Mouse (Mus musculus): ENCODE results near the gene Wwox. TPM values are rescaled to one million over a fixed set of nuclear protein-coding genes. Genes with fewer than 3 reads are reported as not detected.
A peak's percentile ranks its signal among the peaks of the same experiment; 100 is the strongest.

Gene Wwox
- polyA plus RNA-seq, 1 experiment from 2014 or later, result 10.9 TPM

DNA sequence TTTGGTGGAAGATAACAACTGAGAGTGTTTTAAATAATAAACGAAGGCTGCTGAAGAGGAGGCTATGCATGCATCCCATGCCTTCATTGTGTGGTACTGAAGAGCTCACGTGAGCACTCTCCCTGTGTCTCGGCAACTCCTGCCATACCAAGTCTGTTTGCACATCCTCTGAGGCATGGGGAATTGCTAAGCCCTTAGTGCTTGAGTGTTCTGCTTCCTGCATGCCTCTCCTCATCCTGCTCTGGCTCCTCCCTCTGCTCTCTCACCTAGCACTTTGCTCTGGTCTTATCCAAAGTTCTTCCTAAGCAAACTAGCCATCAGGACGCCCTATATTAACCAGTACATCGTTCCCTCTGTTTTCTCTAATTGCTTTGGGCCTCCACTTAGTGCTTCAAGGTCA, 463.1 kb downstream of the Wwox start:
- peak; percentile 16; the same call in 1 of the 2 replicates for ATAC-seq
- no peak overlapping the region for H3K27ac ChIP-seq (ENCODE audit: low read length)
- WGBS, result 58% methylated on average over 5 of the region's 5 CpGs

DNA sequence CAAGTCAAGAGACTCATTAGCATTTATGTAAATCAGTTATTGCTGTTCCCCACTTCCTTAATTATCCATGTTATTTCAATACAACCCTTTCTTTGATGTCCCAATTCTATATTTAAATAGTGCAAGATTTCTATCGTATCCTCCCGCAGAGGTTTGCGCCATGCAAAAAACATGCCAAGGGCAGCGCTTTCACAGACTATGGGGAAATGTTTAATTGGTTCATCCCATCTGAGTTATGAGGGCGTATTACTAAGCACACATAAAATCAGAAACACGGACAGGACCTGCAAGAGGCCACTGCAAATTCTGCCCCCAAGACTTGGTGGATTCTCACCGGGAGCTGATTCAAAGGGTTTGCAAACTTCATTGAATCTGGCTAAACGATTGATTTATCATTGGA, 468.6 kb downstream of the Wwox start:
- WGBS, result 90% methylated on average over 8 of the region's 8 CpGs
- H3K9me3 ChIP-seq (ENCODE audit: control insufficient read depth, low read length), result no peaks in the 10 kb centered on the region
- no peak for ATAC-seq

More for the DNA sequence above, 463.1 kb downstream of the Wwox start:
- Histone ChIP-seq H3K9me3 (ENCODE audit: control insufficient read depth, low read length) (no peaks in the 10 kb centered on the region), H3K4me3 (ENCODE audit: low read length) (no peak overlapping the region), H3K9ac (ENCODE audit: low read depth, low read length) (no peak overlapping the region), H3K27me3 (replicated peaks; ENCODE audit: control insufficient read depth, insufficient read depth, low read length) (no peaks in the 10 kb centered on the region), H3K36me3 (ENCODE audit: control insufficient read depth, insufficient read depth, low read length) (no peaks in the 10 kb centered on the region), H3K4me2 (ENCODE audit: low read depth, low read length) (no peak overlapping the region), H3K4me1 (ENCODE audit: control insufficient read depth, insufficient read depth, low read length) (peaks cover 3% of the 10 kb centered on the region; the same call in 1 of the 2 replicates)

DNA sequence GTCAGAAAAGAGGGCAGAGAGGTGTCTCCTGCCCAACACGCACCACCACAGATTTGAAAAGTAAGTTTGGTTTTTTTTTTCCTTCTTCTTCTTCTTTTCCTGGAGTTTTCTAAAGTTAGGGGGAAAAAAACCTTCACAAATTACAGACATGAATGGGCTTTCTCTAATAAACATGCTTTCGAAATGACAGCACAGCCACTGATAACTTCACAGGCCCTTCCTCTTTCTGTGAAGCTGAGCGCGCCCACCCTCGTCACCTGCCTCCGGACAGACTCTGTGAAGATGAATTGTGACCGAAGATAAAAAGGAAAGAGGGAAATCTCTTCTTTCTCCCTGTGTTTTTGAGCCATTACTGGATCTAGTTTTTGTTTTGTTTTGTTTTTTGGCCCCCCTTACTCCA, 469.1 kb downstream of the Wwox start:
- Histone ChIP-seq H3K27me3 (replicated peaks; ENCODE audit: control insufficient read depth, insufficient read depth, low read length) (no peaks in the 10 kb centered on the region), H3K36me3 (ENCODE audit: control insufficient read depth, insufficient read depth, low read length) (no peaks in the 10 kb centered on the region), H3K4me1 (ENCODE audit: control insufficient read depth, insufficient read depth, low read length) (0 out of 2 replicates have a peak, but pooled peaks cover 2% of the 10 kb centered on the region), H3K9ac (ENCODE audit: low read depth, low read length) (no peak overlapping the region), H3K4me2 (ENCODE audit: low read depth, low read length) (no peak overlapping the region), H3K4me3 (ENCODE audit: low read length) (no peak overlapping the region), H3K9me3 (ENCODE audit: control insufficient read depth, low read length) (no peaks in the 10 kb centered on the region), H3K27ac (ENCODE audit: low read length) (no peak overlapping the region)
- ATAC-seq, result no peak
- 81% methylated on average over 7 of the region's 7 CpGs for WGBS

More for the DNA sequence above, 468.6 kb downstream of the Wwox start:
- no peak overlapping the region for H3K4me2 ChIP-seq (ENCODE audit: low read depth, low read length)
- H3K36me3 ChIP-seq (ENCODE audit: control insufficient read depth, insufficient read depth, low read length), result no peaks in the 10 kb centered on the region
- H3K9ac ChIP-seq (ENCODE audit: low read depth, low read length), result no peak overlapping the region
- H3K4me3 ChIP-seq (ENCODE audit: low read length), result no peak overlapping the region
- H3K27ac ChIP-seq (ENCODE audit: low read length), result no peak overlapping the region
- 0 out of 2 replicates have a peak, but pooled peaks cover 2% of the 10 kb centered on the region for H3K4me1 ChIP-seq (ENCODE audit: control insufficient read depth, insufficient read depth, low read length)
- no peaks in the 10 kb centered on the region for H3K27me3 ChIP-seq (replicated peaks; ENCODE audit: control insufficient read depth, insufficient read depth, low read length)

DNA sequence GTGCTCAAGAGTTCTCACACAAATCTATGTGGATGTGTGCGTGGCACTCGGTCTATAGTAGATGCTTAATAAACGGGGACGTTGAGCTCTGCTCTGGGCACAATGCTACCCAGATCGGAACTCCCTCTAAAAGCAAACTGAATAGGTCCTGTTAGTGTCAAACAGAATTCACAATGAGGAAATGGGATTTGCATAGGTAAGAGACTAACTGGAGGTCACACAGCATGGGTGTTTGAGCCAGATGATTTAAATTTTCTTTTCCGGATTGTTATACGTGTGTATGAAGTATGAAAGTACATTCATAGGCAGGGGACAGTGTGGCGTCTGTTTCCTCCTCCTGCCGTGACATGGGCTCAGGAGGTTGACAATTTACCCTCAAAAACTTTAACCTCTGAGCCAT, 469.7 kb downstream of the Wwox start:
- no peak overlapping the region for H3K27ac ChIP-seq (ENCODE audit: low read length)
- H3K4me2 ChIP-seq (ENCODE audit: low read depth, low read length), result no peak overlapping the region
- no peak overlapping the region for H3K4me3 ChIP-seq (ENCODE audit: low read length)
- no peaks in the 10 kb centered on the region for H3K27me3 ChIP-seq (replicated peaks; ENCODE audit: control insufficient read depth, insufficient read depth, low read length)
- 67% methylated on average over 9 of the region's 9 CpGs for WGBS
- H3K9me3 ChIP-seq (ENCODE audit: control insufficient read depth, low read length), result no peaks in the 10 kb centered on the region
- H3K9ac ChIP-seq (ENCODE audit: low read depth, low read length), result no peak overlapping the region
- no peak for ATAC-seq
- H3K4me1 ChIP-seq (ENCODE audit: control insufficient read depth, insufficient read depth, low read length), result 0 out of 2 replicates have a peak, but pooled peaks cover 2% of the 10 kb centered on the region
- H3K36me3 ChIP-seq (ENCODE audit: control insufficient read depth, insufficient read depth, low read length), result no peaks in the 10 kb centered on the region

DNA sequence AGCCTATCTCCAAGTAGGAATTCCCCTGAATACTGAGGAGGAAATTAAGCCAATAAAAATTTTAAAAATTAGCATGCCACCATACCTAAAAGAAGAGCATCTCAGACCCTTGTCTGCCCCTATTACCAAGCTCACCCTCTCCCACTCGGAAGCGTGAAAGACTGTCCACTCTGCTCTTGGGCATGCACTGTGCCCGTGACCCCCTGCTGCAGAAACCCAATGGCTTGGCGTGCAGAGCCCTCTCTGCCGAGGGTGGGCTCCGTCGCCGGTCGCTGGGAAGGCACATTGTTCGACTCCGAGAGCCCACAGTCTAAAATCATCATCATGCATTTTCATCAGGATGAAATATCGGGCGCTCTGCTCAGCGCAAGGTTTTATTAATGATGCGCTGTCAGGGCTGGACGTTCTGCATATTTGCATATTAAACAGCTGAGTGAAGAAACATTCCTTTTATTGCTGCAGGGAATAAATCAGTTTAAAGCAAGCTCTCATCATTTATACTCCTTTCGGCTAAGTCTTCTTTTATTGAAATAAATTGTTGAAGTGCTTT, 471.7 kb downstream of the Wwox start:
- 71% methylated on average over 17 of the region's 17 CpGs for WGBS
- no peak overlapping the region for H3K9ac ChIP-seq (ENCODE audit: low read depth, low read length)
- ATAC-seq, result no peak
- no peak overlapping the region for H3K4me3 ChIP-seq (ENCODE audit: low read length)
- no peaks in the 10 kb centered on the region for H3K9me3 ChIP-seq (ENCODE audit: control insufficient read depth, low read length)
- no peaks in the 10 kb centered on the region for H3K36me3 ChIP-seq (ENCODE audit: control insufficient read depth, insufficient read depth, low read length)
- no peak overlapping the region for H3K27ac ChIP-seq (ENCODE audit: low read length)
- no peaks in the 10 kb centered on the region for H3K27me3 ChIP-seq (replicated peaks; ENCODE audit: control insufficient read depth, insufficient read depth, low read length)
- no peak overlapping the region for H3K4me2 ChIP-seq (ENCODE audit: low read depth, low read length)
- 0 out of 2 replicates have a peak, but pooled peaks cover 2% of the 10 kb centered on the region for H3K4me1 ChIP-seq (ENCODE audit: control insufficient read depth, insufficient read depth, low read length)

DNA sequence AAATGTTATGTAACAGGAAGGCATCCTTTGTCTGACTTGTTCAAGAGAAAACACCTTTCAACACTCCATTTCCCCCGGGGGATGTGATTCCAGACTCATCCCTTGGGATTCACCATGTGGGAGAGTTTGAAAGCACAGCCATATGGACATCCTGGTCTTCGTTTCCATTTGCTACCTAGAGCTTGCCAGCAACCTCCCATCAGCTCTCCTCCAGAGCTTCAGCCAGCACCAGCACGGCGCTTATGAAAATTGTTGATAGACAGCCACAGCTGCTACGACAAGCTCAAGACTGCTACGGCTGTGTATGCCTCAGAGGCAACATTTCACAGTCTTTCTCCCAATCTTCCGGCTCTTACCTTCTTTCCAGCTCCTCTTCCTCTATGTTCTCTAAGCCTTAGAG, 484.2 kb downstream of the Wwox start:
- Histone ChIP-seq H3K9ac (ENCODE audit: low read depth, low read length) (no peak overlapping the region), H3K9me3 (ENCODE audit: control insufficient read depth, low read length) (no peaks in the 10 kb centered on the region), H3K27ac (ENCODE audit: low read length) (no peak overlapping the region), H3K4me3 (ENCODE audit: low read length) (no peak overlapping the region), H3K4me2 (ENCODE audit: low read depth, low read length) (no peak overlapping the region), H3K36me3 (ENCODE audit: control insufficient read depth, insufficient read depth, low read length) (no peaks in the 10 kb centered on the region), H3K27me3 (replicated peaks; ENCODE audit: control insufficient read depth, insufficient read depth, low read length) (no peaks in the 10 kb centered on the region), H3K4me1 (ENCODE audit: control insufficient read depth, insufficient read depth, low read length) (peaks cover 10% of the 10 kb centered on the region)
- no peak for ATAC-seq
- WGBS, result 72% methylated on average over 7 of the region's 7 CpGs

DNA sequence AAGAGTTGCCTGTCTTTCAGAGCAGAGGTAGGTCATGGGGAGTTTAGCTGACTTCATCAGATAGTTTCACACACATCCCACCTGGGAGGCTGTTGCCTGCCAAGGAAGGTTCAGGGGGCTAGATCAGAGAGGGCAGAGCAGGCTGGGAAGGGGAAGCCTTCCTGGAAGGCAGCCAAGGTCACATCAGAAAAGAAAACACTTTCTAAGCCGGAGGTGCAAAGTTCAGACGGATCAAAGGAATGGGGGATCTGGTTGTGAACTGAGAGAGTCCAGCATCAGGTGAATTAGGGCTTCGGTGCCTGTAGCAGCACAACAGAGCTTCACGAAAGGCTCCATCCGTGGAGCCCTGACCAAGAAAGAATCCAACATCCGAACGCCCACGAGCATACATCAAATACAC, 488.0 kb downstream of the Wwox start:
- H3K4me2 ChIP-seq (ENCODE audit: low read depth, low read length), result peak overlapping the region; percentile 38
- H3K9me3 ChIP-seq (ENCODE audit: control insufficient read depth, low read length), result no peaks in the 10 kb centered on the region
- WGBS, result 27% methylated on average over 8 of the region's 8 CpGs
- H3K4me3 ChIP-seq (ENCODE audit: low read length), result no peak overlapping the region
- H3K9ac ChIP-seq (ENCODE audit: low read depth, low read length), result 0 out of 2 replicates have a peak overlapping the region, but pooled peaks have one; percentile 27
- H3K36me3 ChIP-seq (ENCODE audit: control insufficient read depth, insufficient read depth, low read length), result no peaks in the 10 kb centered on the region
- H3K4me1 ChIP-seq (ENCODE audit: control insufficient read depth, insufficient read depth, low read length), result peaks cover 14% of the 10 kb centered on the region
- no peaks in the 10 kb centered on the region for H3K27me3 ChIP-seq (replicated peaks; ENCODE audit: control insufficient read depth, insufficient read depth, low read length)
- no peak overlapping the region; the same call in 1 of the 2 replicates for H3K27ac ChIP-seq (ENCODE audit: low read length)
- ATAC-seq, result peak; percentile 69

DNA sequence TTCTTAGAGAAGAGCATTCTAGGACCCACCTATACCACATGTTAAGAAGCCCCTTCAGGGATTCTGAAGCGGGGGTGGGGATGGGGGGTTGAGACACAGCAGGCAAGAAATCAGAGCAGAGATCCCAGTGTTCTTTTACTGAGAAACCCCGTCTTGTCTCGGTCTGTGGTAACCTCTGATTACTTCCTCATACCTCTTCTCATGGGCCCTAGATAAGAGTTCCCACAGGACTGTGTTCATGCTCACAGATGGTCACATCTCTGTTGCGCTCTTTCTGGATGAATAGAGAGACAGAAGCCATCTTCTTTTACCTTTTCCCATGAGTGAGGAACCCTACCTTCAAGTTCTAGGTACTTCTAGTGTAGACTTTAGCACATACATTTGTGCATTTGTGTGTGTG, 488.5 kb downstream of the Wwox start:
- Histone ChIP-seq H3K27me3 (replicated peaks; ENCODE audit: control insufficient read depth, insufficient read depth, low read length) (no peaks in the 10 kb centered on the region), H3K4me1 (ENCODE audit: control insufficient read depth, insufficient read depth, low read length) (peaks cover 14% of the 10 kb centered on the region), H3K9me3 (ENCODE audit: control insufficient read depth, low read length) (no peaks in the 10 kb centered on the region), H3K27ac (ENCODE audit: low read length) (no peak overlapping the region), H3K9ac (ENCODE audit: low read depth, low read length) (no peak overlapping the region), H3K4me2 (ENCODE audit: low read depth, low read length) (peak overlapping the region; percentile 38), H3K4me3 (ENCODE audit: low read length) (no peak overlapping the region), H3K36me3 (ENCODE audit: control insufficient read depth, insufficient read depth, low read length) (no peaks in the 10 kb centered on the region)
- ATAC-seq, result peak; percentile 75
- 60% methylated on average over 4 of the region's 4 CpGs for WGBS

DNA sequence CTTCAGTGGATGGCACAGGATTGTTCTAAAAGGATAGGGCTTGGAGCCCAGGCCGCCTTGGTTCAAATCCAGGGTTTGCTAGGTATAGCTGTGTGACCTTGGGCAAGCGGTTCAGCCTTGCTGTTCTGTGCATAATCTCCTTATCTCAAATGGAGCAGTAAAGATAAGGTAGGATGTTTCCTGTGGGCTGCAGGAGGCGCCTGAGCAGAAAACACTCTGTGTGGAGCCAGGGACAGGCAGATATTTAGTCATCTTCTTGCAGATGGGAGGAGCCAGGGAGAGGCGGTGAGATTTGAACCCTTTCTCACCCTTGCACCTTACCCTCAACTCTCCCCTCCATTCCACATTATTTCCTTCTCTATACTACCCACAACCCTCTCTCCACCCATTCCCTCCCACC, 490.1 kb downstream of the Wwox start:
- H3K9me3 ChIP-seq (ENCODE audit: control insufficient read depth, low read length), result no peaks in the 10 kb centered on the region
- no peak overlapping the region for H3K4me2 ChIP-seq (ENCODE audit: low read depth, low read length)
- H3K27ac ChIP-seq (ENCODE audit: low read length), result no peak overlapping the region
- no peak overlapping the region for H3K9ac ChIP-seq (ENCODE audit: low read depth, low read length)
- no peak overlapping the region for H3K4me3 ChIP-seq (ENCODE audit: low read length)
- H3K27me3 ChIP-seq (replicated peaks; ENCODE audit: control insufficient read depth, insufficient read depth, low read length), result no peaks in the 10 kb centered on the region
- peak; percentile 60 for ATAC-seq
- no peaks in the 10 kb centered on the region for H3K36me3 ChIP-seq (ENCODE audit: control insufficient read depth, insufficient read depth, low read length)
- peaks cover 14% of the 10 kb centered on the region for H3K4me1 ChIP-seq (ENCODE audit: control insufficient read depth, insufficient read depth, low read length)
- 71% methylated on average over 4 of the region's 4 CpGs for WGBS

Data from intestine, embryonic 16.5 days (tissue).